Mouse (Mus musculus): ENCODE data around the gene Bmpr2.
"Not testable (repeated sequence)": the region's sequence is repeated elsewhere in the genome, so short reads cannot be mapped to it uniquely, and the experiment has no call there.

Gene Bmpr2

DNA sequence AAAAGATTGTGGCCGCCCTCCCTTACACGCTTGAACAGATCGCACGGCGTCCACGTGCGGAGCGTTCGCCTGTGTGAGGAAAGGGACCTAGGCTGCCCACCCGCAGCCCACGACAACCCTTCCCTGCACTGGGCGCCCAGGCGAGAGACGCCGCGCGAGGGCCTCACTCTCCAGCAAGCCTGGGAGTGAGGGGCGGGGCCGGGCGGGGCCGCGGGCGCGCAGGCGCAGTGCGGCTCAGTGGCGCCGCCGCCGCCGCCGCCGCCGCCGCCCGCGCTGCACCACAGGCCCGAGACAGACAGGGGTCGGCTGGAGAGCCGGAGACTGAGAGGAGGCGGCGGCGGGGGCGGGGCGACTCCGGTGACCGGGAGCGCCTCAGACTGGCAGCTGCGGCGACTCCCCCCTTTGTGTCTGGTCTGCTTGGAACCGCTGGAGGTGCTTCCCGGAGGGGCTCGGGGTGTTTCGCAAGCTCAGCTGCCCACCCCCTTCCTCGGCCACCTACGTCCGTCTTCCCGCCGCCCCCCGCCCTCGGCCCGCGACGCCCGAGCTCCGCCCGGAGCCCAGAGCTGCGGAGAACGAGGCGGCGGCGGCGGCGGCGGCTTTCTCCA, at the start of gene Bmpr2:
Gene Bmpr2, plus strand, starts transcription at position 237 of the 605 bp plus-strand sequence.
- peak; percentile 92 for DNase-seq

GRCm38 (mm10) chr1:59719900-59720299, 43.3 kb upstream of the Bmpr2 start:
- no peak for DNase-seq

DNA sequence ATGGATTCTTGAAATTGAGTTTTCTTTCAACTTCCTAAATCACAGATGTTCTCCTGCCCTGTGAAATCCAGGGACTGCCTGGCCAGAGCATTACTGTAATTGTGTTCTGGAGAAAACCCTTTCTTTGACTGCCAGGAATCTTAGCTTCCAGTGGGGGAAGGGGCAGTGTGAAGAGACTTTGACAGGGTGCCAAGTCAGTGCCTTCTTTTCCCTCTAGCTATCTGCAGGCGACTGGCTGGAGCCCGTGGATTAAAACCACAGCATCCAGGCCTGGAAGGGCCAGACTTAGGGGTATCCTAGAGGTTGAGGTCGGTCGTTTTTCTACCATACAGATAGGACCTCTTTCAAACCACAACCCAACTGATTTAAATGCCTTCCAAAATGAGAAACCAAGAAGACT, 37.5 kb upstream of the Bmpr2 start:
- no peak for DNase-seq

DNA sequence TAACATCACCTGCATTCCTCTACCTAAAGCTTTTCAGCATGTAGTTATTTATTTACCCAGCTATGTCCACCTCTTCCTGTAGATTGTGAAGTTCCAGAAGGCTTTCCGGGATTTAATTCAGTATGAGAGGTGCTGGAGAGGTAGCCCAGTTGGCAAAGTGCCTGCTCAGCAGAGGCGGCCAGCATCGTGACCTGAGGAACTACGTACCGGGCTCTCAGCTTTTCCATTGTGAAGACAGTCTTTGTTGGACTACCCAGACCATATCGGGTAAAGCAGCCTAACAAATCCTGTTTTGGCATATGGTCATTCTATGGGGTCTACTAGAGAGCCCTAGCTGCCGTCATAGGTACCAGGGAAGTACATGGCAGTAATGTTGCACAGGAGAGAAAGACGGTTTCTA, 33.1 kb upstream of the Bmpr2 start:
- DNase-seq: no peak

DNA sequence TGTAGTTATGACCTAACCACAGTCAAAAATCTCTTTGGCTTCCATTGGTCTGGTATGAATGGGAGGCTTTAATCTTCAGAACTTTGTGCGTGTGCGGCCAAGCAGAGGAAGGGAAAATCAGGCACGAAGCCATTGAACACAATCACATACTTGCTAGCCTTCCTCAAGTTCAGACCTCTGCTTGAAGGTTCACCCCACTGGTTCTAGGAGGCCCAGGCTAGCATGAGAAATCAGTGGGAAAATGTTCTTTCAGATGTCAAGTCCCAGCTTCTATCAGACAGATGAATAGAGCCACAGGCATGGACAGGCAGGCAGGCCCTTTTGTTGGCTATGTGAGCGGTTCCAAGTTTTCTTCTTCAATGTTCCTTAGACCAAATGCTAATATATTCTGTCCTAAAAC, 32.5 kb upstream of the Bmpr2 start:
- DNase-seq: no peak

DNA sequence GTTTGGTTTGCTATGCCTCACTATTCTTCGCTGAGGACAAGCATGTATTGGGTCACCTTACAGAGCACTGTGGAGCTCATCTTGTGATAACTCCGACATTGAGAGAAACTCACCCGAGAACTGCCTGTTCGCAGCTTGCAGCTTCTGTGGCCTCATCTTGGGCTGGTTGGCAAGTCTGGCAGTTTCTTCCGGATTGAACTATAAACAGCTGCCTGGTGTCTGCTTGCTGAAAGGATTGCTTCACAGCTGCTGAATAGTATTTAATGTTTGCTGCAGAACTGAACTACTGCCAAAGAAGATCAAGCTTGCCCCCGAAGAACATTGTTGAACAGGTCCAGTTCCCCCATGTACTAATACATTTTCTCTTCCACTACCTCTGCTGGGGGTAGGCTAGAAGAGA, 29.1 kb upstream of the Bmpr2 start:
- DNase-seq: no peak

DNA sequence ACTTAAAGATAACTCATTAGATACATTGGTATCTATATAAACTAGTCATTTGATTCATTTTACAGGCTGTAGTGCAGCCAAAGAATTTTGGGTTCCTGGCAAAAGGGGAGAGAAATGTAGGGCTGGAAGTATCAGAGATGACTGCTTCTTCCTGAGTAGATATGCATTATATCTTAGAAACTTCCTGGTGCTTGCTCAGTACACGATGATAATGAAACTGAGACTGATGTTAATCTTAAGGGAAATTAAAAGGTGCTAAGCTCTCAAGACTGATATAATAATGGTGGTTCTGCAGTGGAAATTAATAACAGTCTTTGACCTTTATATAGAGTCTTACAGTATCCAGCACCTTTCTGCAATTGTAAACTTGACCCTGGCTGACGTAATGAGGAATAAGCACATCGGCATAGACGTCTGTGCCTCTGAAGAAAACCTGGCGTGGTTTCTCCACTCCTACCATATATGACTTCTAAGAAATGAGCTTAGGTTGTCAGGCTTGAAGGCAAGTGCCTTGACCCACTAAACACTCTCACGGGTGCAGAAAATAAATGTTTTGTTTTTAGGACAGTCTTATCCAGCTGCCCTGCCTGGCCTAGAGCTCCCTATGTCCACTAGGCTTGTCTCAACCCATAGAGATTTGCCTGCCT, 24.3 kb upstream of the Bmpr2 start:
- DNase-seq: no peak

- peak; percentile 55 for DNase-seq
Observed at GRCm38 (mm10) chr1:59739577-59740354, 23.4 kb upstream of the Bmpr2 start.

DNA sequence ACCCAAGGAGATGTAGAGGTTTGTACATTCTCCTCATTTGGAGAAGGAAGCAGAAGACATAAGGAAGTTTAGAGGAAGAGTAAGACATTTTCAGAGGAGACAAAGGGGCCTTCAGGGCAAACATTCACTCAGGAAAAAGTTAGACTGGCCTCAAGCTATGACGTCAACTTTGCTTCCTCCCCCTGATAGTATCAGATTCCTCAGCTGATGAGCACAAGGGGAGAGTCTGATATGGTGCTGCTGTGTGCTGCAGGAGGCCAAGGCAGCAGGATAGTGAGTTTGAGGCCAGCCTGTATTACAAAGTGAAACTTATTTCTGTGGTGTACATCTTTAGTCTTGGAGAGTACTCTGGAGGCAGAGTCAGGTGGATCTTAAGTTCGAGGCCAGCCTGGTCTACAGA, 14.2 kb upstream of the Bmpr2 start:
- DNase-seq: no peak

GRCm38 (mm10) chr1:59749724-59750123, 13.5 kb upstream of the Bmpr2 start:
- not testable (repeated sequence) for DNase-seq

DNA sequence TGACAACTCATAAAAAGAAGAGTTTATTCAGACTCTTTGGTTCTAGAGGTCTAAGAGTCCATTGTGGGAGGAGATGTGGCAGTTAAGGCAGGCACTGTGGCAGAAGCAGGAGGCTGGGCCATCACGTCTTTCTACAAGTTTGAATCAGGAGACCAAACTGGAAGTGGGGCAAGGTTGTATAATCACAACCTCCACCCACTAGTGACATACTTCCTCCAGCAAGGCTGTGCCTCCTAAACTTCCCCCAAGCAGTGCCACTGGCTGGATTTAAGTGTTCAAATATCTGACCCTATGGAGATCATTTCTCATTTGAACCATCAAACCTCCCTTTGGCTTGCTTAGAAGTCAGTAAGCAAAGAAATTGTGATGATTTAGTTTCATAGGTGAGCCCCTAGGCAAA, 7.9 kb upstream of the Bmpr2 start:
- DNase-seq: no peak

DNA sequence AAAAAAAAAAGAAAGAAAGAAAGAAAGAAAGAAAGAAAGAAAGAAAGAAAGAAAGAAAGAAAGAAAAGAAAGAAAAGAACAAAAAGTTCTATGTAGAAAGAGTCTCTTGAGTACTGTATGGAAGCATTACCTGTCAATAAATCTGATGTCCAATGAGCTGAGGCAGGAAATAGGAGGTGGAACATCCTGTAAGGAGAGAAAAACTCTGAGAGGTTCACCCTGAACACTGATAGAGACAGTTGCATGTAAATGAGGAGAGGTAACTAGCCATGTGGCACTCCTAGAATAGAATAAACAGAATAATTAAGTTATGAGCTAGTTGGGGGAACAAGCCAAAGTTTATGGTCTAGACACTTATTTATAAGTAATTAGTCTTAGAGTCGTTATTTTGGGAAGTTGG, 4.9 kb upstream of the Bmpr2 start:
- no peak for DNase-seq

DNA sequence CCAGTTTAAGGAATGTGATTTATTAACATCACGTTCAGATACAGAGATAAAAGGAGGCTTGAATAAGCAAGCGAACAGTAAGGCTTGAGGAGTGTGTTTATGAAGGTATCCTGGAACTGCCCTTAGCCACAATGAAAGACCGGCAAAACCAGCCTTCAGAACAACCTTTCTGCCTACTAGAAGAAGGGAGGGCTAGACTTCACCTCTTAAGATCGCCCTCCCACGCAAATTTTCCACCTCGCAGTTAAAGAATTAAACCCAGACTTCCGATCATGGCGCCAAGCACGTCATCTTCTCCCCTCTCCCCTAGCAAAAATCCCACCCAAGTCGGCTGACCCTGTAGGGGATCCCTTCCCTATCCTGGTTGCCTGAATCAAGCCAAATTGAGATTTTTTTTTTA, 992 bp upstream of the Bmpr2 start:
- DNase-seq: no peak

GRCm38 (mm10) chr1:59762651-59763163, 493 bp upstream of the Bmpr2 start:
- DNase-seq: peak; percentile 56

- DNase-seq: peak; percentile 57
Observed at GRCm38 (mm10) chr1:59763781-59764251, 616 bp downstream of the Bmpr2 start.

- DNase-seq: peak; percentile 36
Observed at GRCm38 (mm10) chr1:59764407-59764971, 1.3 kb downstream of the Bmpr2 start.

- no peak for DNase-seq
Observed at GRCm38 (mm10) chr1:59765279-59765678, 2.1 kb downstream of the Bmpr2 start.

- no peak for DNase-seq
Observed at GRCm38 (mm10) chr1:59766626-59767025, 3.4 kb downstream of the Bmpr2 start.

- DNase-seq: no peak
Observed at GRCm38 (mm10) chr1:59771871-59772270, 8.7 kb downstream of the Bmpr2 start.

- no peak for DNase-seq
Observed at GRCm38 (mm10) chr1:59781080-59781479, 17.9 kb downstream of the Bmpr2 start.

- no peak for DNase-seq
Observed at GRCm38 (mm10) chr1:59788975-59789374, 25.8 kb downstream of the Bmpr2 start.

GRCm38 (mm10) chr1:59789741-59790140, 26.5 kb downstream of the Bmpr2 start:
- DNase-seq: no peak

GRCm38 (mm10) chr1:59795336-59795735, 32.1 kb downstream of the Bmpr2 start:
- DNase-seq: no peak

Measured in liver (tissue).